Mouse (Mus musculus): Measurements from ENCODE around the gene Gm4177.
"Not testable (repeated sequence)": the region's sequence is repeated elsewhere in the genome, so short reads cannot be mapped to it uniquely, and the experiment has no call there.

- TF ChIP-seq CTCF (IDR thresholded peaks at IDR 0.05; ENCODE audit: extremely low read depth, insufficient read length, insufficient replicate concordance, low read depth, low read length); POLR2A (IDR thresholded peaks at IDR 0.05; ENCODE audit: low read depth, low read length): not testable (repeated sequence)
Observed at GRCm38 (mm10) chr7:21844167-21844566, 47.6 kb upstream of the Gm4177 start, which contains the start of gene Gm5725.

Measured in small intestine, adult 2 months (tissue).